Mouse (Mus musculus) lung, postnatal 14 days (tissue): ENCODE data around the gene Cers6.

Experiments used
- DNase-seq: peaks from one replicate; pipeline ENCODE4 v3.0.0; 2021

Gene Cers6

DNA sequence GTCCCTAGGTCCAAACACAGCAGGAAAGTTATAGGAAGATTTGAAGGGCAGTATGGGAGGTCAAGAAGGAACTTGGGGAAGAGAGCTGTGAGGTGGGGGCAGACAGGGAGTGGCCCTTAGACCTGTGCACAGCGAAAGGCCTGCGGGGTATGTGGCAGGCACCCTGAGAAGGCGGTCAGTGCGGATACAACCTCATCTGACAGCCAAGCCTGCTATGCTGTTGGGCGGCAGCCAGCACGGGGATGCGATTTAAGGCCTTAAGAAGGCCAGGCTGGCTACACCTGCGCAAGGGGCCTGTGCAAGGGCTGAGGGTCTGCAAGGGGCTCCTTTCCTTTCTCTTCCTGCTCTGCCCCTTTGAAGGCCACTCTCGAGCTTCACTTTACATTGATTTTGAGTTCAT lies 63.1 kb downstream of the Cers6 start:
- no peak for DNase-seq

DNA sequence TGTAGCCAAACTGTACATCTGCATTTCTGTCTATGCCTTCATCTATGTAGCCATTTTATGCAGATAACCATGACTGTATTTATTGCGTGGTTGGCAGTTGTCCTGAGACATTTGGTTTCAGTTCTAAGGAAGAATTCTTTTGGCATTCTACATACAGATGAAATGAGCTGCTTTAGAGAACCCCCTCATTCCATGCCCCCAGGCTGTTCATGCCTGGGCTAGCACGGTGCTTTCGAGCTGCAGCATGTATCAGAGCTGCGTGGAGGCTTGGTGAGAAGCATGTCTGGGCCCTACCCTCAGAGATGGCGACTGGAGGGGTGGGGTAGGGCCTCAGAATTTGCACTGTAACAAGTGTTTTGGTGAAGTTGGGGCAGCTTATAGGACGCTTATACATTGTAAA lies 64.3 kb downstream of the Cers6 start:
- DNase-seq = no peak

DNA sequence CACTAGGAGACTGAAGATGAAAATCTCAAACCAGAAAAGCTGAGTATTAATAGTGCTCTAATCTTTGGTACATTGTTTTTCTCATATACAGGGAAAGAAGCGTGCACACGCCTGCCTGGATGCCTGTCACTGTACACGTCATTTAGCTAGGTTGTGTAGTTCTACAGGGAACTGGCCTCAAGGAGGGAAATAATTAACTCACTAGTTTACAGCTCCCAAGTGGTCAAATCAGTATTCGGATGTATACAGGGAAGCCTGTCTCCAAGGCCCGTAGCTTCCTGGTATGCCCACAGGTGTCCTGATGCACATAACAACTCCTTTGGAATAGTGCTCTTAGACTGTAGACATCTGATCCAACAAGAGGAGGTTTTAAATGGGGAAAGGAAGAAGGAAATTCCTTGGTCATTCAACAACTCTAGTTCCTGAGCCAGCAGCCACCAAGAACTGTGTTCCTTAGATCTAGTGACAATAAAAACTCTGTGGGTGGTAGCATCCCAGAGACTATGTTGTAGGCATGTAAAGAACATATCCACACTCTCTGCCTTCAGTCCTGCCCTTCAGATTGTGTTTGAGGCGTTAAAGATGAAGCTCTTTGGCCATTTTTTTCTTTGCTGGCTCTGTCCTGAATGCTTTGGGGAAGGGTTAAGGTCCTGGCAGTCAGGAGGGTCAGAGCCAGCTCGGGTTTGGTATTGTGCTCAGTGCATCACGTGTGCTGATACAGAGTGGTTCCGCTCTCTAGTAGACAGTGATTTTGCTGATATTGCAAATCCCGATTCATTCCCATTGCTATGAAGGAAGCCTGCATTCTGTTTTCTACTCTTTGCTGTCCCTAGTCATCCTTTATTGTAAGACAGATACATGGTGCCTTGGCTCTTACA lies 65.9 kb downstream of the Cers6 start:
- DNase-seq = no peak

DNA sequence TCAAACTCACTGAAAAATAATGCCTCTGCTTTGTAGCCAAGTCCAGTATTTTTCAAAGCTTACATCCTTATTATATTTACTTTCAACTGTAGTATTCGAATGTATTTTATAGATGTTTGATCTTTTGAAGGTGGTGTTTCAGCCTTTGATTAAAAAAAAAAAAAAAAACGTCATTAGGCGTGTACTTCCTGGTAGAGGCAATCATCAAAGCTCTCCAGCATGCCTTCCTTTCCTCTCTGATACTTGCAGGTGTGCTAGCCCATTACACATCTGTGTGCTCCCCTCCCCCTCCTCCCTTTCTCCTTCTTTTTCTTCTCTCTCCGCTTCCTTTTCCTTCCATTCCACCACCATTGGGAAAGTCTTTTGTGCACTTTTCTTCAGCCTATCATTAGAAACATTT lies 71.0 kb downstream of the Cers6 start:
- DNase-seq = no peak

DNA sequence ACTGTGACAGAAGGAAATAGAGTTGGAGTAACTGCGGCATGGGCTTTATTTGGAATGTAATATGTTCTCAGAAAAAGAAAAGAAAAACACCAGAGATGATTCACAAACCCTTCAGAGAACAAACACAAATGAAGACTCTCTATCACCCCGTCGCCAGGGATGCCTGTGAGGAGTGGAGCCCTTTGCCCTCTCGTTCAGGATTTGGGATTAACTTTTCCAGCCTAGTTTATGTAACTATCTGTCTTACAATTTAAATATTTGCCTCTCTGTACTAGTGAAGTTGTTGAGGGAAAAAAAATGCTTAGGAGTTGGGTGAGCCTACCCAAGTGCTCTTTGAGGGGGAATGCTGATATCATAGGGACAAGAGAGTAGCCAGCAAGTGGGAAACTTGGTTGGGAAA lies 71.4 kb downstream of the Cers6 start:
- no peak for DNase-seq

DNA sequence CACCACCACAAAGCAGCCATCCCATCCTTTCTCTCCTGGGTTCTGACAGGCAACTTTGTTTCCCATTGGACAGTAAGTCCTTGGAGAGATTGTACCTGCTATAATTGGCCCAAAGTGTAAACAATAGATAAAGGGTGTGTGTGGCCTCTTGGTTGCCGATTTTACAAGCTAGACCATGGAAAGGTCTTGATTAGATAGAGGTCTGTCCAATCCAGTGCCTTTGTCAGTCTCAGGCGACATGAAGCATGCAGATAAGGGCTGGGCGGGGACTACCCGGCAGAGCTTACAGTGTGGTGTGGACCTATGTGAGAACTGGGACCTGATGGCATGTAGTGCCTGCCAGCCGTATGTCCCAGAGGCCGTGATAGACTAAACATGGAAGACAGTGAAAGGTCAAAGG lies 73.4 kb downstream of the Cers6 start:
- DNase-seq = peak; percentile 7

DNA sequence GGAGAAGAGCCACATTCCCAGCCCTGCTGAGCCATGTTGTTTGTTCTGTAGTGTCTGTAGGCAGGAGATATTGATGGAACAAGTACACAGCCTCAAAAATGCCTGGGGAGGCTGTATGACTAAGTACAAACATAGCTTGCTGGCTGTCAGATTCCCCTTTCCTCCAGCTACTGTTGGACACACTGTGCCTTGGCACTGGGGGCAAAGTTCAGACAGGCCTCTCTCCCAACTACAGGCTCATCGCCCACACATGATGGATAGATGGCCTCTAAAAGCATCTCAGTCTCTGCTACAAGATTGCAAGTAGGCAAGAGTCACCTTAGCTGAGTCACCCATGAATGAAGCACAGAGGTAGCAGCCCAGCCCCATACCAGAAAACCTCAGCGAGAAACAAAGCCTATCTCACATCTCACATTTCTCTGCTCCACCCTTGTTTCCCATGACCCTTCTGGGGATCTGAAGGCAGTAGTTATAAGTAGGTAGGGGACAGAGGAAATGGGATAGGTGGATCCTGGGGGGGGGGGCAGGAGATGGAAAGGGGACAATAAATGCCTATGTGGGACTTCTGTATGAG lies 74.6 kb downstream of the Cers6 start:
- DNase-seq = peak; percentile 7

DNA sequence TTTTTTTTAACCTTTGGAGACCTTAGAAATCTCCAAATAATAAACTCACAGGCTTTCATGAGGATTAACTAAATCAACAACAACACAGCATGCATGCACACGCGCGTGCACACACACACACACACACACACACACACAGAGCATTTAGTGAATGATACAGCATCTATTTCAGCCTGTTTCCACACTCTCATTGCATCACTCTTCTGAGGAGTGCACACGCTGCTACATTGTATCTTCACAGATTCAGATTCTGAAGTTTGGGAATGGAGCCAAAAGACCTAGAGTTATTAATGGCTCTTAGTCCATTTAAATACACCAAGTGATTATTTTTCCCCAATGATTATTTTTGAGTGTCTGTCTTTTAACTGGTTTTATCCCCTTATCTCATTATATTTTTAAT lies 75.5 kb downstream of the Cers6 start:
- DNase-seq = no peak

DNA sequence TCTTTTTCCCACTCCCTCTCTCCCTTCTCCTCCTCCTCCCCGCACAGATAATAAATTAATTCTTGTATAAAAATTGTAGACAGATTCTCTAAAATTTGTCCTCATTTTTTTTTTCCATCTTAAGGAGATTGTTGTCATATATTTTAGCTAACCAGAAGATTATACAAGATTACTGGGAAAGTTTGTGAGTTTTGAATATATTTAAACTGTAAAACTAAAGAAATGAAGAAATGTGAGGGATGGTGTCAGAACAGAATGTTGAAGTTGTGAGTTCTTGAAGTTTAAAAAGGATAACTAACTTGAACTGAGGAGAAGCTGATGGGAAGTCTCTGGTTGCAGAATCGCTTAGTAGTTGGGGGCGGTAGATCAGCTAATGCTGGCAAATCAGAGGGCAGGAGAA lies 76.6 kb downstream of the Cers6 start:
- DNase-seq = no peak

DNA sequence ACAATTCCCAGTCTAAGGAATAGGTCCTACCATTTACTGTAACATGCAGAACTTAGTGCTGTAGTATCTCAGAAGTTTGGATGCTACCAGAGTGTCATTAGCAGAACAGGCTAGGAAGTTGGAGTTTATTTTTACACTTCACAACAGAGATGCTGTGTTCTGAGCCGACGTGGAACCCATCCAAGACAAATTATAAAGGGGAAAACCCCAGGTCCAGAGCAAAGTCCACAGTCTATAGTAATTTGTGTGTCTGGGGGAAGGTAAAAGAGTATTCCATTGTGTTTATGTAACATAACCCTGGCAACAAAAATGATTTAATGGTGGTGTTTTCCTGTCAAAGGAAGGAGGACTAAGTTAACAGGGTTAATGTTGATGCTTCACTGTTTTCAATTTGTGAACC lies 83.7 kb downstream of the Cers6 start:
- no peak for DNase-seq

DNA sequence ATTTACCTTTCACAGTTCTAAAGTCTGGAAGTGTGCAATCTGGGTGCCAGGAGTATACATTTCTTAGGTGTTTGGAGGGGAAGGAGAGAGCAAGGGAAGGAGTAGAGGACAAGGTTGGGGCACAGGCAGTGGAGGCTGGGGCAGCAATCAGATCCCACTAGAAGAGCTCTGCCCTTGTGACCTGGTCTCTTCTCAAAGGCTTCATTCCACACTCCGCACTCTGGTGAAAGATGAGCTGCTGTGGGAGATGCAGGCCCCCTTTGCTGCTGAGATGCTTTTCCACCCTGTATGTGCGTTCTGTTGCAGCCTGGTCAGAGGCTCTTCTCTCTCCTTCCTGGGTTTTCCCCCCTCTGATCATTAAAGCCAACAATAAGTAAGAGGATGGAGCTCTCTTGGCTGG lies 84.7 kb downstream of the Cers6 start:
- no peak for DNase-seq

DNA sequence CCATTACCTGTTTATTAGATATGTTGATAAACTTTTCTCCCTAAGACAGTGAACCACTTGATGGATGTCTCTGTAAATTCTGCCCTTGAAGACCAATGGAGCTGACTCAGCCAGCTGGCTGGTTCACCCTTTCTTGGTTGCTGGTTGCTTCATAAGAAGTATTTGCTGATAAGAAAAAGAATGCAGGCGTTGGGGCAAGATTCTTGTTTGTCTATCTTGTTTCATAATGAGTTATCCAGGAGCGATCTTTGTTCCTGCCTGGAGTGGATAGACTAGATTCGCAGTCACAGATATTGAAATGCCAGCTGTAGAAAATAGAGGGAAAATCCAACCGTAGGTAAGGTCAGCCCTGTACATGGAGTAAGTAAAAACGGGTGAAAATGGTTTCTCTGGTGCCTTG lies 85.6 kb downstream of the Cers6 start:
- no peak for DNase-seq

DNA sequence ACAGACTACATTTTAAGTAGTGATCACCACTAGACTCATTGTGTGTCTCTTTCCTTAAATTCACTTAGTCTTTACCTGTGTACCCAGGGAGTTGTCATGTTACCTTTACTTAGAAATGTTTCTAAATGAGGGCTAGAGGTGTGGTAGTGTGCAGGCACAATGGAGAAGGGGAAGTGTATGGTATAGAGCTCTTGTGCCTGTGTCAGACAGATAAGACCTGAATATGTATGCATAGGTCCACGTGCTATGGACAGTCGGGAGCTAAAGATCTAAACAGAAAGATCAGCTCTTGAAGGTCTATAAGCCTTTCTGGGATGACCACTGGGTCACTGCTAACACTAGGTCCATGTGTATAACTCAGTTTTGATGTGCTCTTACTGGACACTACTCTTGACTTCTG lies 87.9 kb downstream of the Cers6 start:
- DNase-seq = no peak

DNA sequence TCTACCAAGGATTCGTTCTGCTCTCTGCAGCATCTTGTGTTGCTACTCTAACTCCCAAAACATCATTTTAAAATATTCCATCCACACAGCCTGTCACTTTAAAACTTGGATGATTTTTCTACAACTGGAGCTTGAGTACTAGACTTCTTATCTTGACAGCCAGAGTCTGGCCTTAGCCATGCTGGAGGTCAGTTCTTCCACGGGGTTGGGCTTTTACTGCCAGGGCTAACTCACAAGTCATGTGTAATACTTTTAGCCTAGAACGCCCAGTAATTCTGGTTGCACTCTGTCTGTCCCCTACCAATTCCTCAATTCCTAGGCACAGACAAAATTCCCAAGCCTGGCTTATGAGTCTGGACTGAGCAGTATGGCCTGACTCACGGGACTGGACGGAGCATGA lies 88.5 kb downstream of the Cers6 start:
- no peak for DNase-seq

DNA sequence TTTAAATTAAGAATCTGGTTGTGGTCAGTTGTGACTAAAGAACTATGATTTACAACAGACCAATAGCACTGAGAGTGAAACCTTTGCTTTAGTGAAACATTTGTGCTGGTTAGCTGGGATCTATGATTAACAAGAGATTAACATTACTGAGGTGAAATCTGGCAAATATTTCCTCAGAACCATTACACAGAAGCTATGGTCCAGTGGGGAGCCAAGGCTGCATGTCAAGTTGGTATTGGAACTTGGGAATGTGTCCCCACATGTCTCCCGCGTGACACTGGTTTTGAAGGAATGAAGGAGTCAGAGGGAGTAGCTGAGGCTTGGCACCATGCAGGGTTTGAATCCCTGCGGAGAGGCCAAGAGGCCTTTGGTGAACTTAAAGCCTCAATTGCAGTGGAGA lies 90.5 kb downstream of the Cers6 start:
- DNase-seq = no peak

DNA sequence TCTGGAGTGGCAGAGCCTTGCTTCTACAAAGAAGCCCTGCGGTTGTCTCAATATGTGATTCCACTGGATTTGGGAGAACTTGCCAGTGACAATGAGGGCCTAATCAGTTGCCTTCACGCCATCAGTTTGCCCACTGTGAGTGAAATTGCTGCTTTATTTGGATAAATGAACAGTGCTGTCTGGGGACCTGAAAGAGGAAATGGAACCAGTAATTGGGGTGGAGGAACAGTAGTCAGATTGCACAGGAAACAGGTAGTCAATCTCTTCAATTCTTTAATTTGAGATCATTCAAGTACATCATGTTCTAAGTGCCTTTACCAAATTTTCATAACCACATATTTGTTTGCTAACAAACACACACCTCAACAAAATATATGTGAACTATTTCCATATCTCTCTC lies 92.4 kb downstream of the Cers6 start:
- DNase-seq = no peak

DNA sequence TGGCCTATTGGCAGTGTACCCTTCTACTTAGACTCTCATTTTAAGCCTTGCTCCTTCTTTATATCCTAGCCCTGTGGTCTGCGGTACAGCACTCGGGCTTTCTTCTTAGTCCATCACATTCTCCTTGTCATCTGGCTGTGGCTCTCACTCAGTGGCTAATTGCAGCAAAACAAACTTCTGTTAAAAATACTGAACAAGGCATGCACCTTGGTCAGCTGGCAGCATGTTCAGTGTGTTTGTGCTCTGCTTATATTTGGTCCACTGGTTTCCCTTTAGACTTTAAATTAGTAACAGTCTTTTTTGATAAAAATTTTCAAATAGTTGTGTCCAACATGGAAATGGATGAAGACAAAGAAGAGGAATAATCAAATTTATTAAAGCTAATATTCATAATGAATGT lies 94.3 kb downstream of the Cers6 start:
- no peak for DNase-seq

DNA sequence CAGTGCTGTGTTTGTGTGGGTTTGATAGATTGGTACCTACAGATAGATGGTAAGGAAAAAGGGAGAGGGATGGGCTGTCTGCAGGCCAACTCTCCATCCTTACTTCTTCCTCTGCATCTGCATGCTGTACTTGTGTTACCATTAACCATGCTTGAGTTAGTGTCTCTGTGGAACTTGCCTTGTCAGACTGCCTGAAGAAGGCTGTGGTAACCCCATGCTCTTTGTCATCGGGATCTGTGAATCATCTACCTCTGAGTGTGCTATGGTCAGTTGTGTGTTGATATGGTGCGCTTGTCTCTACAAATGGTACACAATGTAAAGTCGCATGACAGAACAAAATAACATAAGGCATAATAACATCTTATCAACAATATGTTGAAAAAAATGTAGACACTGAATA lies 94.9 kb downstream of the Cers6 start:
- no peak for DNase-seq

DNA sequence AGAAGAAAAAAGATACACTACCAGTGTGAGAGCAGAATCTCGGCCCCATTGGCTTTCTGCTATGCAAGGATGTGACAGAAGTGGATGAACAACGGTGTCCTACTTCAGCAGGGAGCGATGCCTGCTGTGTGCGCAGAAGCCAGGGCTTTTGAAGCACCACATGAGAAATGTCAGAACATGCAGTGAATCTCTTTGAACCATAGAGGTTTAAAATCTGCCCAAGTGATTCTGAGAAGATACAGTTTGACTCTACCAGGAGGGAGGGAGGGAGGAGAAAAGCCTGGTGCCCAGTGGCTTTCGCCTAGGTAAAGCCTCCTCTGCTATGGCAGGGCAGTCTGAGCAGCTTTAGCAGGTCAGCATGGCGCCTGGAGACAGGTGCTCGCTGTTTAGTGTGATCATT lies 96.6 kb downstream of the Cers6 start:
- DNase-seq = no peak

DNA sequence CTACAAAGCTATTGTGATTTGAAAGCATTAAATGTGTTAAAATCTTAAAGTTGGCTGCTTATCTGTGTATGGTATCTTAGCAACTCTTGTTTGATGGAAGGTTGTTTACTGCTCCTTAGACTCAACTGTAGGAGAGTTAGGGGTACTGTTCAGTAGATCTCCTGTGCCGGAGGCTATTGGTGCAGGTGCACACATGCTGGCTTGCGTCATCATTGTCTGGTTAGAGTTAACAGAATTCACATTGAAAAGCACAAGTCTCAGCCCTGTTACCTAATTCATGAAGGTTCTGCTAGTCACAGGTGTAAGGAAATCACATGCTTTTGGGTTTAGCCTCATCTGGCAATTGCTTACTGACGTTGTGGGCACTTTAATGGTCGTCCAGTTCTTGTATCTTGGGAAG lies 98.3 kb downstream of the Cers6 start:
- DNase-seq = no peak

DNA sequence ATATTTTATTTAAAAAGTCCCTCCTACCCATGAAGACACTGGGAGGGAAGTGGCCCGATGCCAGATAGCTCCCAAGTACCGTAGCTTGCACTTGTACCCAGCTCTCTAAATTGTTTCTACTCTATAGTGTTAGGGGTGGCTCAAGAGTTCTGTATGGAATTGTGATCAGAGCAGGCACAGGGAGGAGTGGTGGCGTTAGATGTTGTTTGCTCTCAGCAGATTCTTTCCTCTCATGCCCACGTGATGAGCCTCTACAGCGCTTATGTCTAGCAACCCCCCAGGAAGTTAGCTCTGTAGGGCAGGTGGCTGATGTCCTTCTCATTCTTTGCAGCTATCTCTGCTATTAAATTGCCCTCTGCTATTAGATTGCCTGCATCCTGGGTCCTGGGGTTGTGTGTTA lies 98.8 kb downstream of the Cers6 start:
- DNase-seq = no peak

DNA sequence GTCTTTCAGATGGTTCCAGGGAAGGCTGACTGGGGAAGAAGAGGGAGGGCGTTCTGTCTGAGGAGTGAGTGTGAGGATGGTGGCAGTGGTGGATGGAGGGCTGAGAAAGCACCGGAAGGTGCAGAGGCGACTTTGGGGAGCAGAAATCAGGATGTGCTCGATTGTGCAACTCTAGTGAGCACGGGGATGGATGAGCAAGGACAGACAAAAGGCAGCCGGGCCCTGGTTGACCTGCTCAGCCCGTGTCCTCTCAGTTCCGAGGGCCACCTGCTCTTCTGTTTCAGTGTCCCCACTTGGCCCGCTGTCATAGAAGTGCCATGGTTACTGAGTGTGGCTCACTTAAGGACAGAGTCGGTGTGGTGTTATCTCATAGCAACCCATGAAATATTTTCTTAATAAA lies 99.4 kb downstream of the Cers6 start:
- DNase-seq = no peak

DNA sequence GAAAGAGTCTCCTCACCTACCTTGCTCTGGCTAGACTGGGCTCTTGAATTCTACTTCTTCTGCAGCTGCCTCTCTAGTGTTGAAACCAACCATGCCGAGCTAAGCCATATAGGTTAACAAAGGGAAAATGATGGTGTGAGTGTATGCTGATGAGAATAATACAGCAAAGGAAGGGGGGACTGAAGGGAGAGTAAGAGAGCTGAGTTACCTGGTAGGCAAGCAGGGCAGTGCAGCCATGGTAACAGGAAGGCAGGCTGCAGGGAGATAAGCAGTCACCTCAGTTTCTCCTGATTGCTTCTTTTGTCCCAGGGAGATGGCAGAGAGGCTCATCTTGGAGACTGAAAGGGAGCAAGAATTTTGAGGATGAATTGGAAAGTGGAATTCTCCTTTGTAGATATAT lies 105.1 kb downstream of the Cers6 start:
- DNase-seq = no peak

DNA sequence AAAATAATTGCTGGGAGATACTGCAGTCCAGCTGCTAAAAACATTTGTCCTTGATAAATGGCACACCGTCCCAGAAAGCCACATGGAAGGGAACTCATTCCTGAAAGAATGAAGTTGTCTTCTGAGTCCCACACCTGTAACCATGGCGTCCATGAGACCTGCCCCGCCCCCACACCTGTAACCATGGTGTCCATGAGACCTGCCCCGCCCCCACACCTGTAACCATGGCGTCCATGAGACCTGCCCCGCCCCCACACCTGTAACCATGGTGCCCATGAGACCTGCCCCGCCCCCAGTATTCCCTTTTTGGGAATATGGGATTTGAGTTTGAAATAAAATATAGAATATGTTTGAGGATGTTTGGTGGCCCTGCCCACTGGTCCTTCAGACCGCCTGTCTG lies 106.8 kb downstream of the Cers6 start:
- DNase-seq = no peak

DNA sequence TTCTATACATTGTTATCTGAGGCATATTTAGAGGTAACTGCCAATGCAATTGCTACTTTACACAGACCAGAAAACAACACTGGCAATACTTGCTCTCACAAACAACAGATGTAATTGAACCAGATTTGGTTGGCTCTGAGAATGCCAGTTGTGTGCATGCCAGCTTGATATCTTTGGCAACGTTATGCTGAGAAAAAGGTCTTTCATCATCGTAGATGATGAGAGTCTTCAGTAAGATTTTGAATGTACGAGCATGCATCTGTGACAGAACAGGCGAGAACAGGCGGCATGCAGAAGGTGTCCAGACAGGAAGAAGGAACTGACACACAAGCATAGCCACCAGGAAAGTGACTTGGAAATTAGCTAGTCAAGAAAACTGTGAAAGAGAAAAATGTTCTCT lies 110.6 kb downstream of the Cers6 start:
- DNase-seq = no peak
